Mouse (Mus musculus) liver (tissue): Measurements from ENCODE around the gene Slc27a2.

ENCODE experiments used
- DNase-seq: peaks from one replicate; pipeline ENCODE4 v3.0.0-alpha.2; 2020; ENCODE audit warnings: mixed read lengths

The Slc27a2 gene

GRCm38 (mm10) chr2:126555533-126555932 is 3.3 kb downstream of the Slc27a2 start:
- DNase-seq = no peak

DNA sequence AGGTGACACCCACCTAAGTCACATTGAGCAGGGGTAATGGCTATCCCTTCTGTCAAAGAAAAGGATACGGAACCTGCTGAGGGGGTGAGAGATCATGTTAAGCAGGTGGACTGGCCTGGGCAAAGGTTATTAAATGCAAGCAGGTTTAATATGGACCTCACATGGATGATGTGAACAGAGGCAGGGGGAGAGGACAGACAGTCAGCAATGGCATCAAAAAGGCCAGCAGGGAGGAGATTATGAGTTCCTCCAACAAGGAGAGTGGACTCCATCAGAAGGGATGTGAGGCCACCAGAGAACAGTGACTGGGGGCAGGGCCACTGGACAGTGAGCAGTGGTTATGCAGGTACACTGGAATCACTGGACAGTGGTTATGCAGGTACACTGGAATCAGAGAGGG is 7.9 kb downstream of the Slc27a2 start:
- no peak for DNase-seq

GRCm38 (mm10) chr2:126563411-126564105 is 11.4 kb downstream of the Slc27a2 start:
- DNase-seq = no peak

DNA sequence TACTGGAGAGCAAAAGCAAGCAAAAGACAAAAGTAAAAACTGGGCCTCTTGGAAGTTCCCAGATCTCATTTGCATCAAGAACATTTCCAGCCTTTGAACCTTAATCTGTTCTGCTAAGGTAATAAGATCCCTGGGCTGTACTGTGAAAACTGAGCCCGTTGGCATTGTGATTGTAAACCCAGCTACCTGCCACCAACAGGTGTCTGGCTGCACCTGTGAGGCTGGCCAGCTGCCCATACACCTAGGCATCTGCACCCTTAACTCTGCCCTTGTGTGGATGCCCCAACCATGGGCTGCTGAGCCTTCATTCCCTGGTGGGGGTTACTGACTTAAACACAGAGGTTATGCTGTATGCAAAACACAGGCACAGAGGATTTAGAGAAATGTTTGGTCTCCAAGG is 20.0 kb downstream of the Slc27a2 start:
- DNase-seq = no peak

DNA sequence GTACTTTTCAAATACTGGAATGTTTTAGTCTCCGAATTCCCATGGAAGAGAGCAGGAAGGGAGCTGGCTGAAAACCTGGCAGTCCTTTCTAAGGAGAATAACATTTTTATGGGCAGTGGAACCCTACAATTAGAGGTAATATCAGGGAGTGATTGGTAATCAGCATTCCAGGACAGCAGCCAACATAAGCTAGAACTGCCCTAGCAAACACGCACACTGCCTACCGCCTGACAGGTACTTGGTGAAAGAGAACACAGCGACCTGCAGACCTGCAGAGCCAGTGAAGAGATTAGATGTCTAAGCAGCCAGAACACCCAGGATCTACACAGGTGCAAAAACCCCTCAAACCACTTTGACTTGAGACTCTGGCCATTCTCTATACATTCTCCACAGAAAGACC is 20.5 kb downstream of the Slc27a2 start:
- no peak for DNase-seq

DNA sequence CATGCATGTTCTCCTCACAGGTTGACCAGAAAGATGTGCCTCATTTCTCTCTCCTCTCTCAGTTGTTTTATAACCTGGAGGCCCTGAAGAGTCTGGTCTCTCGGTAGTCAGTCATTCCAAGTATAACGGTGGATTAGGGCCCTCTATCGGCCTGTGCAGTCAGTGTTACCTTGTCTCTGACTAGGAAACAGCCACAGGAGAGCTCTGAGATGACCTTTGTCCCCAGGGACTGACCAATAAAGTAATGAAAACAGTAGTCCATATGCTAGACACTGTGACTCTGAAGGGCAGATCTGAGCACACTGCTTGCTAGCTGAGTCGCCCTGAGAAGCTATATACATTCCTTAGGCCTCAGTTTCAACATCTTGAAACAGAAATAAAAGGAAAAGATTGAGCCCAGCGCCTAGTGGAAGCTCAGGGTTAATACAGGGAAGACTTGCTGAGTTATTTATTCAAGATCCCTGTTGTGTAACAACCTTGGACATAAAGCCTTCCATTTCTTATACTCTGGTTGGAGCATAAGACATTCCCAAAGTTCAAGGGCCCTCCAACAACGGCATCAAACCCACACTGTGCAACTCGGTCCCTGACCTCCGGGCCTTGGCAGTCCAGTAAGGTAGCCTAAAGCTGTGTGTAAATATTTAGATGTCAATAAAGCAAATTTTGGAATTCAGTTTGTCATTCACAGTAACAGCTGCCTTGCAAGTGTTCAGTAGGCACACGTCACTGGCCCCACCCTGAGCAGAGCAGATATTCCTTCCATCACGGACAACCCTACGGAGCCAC is 23.4 kb downstream of the Slc27a2 start:
- DNase-seq = peak; percentile 12

DNA sequence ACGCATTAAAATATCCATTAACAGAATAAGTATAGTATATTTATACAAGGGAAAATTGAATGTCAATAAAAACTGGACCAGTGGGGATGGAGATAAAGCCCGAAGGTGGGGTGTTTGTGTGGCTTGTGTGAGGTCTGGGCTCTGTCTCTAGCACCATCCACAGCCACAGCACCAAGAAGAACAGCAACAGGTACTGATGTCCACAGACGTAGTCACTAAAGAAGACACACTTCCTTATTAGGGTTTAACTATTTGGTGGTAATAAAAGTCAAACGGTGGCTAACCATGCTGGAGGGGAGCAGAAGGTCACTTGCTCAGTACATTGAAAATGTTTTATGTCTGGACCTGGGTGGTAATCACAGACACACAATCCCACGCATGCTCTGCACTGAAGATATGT is 25.2 kb downstream of the Slc27a2 start:
- no peak for DNase-seq

DNA sequence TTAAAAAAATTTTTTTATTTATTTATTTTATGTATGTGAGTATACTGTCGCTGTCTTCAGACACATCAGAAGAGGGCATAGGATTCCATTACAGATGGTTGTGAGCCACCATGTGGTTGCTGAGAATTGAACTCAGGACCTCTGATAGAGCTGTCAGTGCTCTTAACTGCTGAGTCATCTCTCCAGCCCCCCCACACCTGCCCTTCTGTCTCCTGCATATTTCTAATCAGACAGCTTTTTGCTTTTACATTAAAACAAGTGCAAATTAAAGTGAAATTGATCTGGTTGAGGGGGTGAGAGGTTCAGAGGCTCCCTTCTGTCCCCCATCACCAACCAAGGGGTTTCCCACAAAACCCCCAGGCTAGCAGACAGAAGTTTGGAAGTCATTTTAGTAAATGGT is 27.1 kb downstream of the Slc27a2 start:
- DNase-seq = no peak

DNA sequence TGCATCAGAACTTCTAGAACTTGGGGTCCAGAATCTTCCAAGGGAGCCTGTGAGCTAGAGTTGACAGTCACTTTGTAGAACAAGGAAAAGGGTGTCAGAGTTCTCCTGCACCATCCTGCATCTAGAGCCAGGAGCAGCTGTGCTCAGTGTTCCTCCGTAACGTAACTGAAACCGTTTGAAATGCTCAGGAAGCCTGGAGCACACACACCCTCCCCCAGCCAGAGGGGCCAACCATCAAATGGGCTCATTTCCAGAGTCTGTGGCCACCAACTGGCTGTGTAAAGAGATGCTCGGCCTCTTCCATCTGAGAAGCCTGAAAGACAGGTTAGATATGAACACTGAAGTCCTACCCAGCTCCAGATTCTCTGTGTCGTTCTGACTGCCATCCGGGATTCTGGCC is 31.8 kb downstream of the Slc27a2 start:
- DNase-seq = no peak

- no peak for DNase-seq
Measured at GRCm38 (mm10) chr2:126584621-126585369, 32.6 kb downstream of the Slc27a2 start.

GRCm38 (mm10) chr2:126587468-126587867 is 35.3 kb downstream of the Slc27a2 start:
- no peak for DNase-seq

DNA sequence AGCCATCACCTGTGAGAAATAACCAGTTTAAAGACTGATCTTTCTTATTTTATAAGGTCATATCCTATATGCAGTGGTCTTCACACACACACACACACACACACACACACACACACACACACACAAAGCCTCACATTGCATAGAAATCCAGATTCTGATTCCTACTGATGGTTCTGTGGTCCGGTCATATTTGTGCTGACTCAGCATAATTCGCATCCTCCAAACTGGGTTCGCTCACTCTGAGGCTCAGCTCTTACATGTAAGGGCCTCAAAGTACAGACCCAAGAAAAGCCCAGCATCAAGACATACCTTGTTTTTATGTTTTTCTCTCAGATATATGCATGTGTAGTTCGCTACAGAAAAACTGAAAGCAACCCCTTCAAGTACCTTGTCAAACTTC is 39.1 kb downstream of the Slc27a2 start:
- DNase-seq = no peak

DNA sequence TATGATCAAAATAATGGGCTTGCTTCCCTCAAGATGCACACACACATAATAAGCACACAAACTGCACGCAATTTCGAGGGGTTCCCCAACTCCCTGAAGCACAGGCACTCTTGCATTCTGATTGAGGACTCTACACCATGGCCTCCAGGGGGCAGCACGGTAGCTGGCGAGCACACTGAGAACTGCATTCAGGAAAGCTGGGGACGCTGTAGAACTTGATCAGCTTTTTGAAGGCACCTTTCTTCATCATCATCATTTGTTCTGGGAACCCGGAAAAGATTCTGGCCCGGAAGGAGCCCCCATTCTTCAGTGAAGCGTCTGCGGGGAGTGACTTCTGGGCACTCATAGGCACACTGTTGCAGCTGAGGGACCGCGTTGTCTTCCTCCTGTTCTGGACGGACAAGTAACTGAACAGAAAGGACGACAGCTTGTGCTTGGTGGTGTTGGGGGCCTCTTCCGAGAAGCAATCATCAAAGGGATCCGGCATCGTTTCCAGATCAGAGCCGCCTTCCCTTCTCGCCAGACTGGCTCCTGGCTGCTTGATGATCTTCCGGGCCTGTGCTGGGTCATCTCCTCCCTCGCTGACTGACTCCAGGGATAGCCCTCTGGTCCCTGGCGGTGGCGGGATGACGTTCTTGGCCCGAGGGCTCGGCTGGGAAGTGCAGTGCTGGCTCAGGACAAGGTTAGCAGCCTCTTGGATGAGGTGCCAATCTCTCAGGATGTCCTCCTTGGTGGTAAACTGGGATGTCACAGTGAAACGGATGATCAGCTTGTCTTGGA is 41.8 kb downstream of the Slc27a2 start:
- DNase-seq = peak; percentile 77

- DNase-seq = no peak
Measured at GRCm38 (mm10) chr2:126596347-126597072, 44.3 kb downstream of the Slc27a2 start.

DNA sequence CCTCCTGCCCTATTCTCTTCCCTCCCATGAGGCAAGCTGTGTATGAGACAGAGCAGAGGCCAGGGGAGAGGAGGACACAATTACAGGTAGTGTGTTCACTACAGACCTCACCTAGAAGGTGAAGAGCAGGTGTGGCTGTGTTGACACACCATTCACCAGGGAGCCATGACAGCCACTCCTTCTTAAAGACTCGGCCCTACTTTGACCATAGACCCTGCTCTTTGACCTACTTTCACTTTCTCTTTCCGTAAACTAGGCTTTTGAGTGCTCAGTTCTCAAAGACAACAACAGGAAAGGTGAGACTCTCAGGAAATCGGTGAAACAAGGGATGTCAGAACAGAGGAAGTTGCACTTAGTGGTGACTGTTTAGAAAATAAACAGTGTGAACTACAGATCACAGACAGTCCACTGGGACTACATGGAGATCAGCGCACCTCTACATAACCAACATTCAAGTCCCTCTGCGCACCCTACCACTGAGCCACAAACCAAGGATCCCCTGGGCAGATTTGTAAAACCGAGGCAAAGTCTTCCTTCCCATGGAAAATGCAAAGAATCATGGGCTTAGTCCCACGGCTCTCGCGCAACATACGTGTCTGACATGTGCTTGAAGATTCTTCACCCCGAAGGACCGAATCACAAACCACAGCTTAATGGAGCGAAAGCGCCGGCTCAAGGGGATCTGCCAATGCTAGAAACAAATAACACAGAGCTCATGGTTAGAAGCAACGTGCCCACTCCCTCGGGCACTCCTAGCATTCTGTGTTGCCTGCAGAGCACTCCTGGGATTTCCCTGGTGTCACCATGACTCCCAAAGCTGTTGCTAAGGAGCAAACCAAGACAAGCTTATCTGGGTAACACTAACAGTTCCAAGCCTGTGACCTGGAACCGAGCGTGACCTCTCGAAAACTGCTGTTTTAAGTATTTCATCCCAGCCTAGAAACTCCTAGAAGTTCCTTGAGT is 45.4 kb downstream of the Slc27a2 start:
- no peak for DNase-seq

DNA sequence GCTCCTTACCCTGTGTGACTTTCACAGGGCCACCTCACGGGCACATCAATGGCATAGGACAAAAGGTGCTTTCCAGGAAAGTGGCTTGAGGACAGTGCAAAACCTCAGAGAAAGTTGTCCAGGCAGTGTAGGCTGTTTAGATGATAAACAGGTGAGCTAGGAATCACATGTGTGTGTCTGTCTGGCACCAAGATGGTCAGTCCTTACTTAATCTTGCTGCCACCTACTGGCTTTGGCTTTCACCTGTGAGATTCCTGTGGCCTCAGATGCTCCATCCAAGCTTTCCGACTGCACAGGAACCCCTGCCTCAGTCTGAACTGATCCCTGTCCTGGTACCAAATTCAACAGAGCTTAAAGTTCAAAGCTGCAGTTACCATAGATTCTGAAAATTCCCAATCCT is 46.2 kb downstream of the Slc27a2 start:
- DNase-seq = no peak

DNA sequence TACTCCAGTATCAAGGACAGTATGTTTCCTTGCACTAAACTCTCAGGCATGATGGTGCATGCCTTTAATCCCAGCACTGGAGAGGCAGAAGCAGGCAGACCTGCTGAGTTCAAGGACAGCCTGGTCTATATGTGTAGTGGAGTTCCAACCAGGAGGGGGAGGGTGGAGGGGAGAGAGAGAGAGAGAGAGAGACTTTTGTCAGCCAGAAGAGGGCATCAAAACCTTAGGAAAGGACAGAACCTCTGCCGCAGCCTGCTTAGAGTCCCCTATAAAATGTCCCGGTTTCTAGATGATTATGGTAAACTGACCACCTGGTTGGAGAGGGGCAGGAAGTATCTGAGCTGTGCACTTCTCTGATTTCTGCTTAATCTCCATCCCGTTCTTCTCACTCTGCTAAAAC is 46.8 kb downstream of the Slc27a2 start:
- peak; percentile 12 for DNase-seq

DNA sequence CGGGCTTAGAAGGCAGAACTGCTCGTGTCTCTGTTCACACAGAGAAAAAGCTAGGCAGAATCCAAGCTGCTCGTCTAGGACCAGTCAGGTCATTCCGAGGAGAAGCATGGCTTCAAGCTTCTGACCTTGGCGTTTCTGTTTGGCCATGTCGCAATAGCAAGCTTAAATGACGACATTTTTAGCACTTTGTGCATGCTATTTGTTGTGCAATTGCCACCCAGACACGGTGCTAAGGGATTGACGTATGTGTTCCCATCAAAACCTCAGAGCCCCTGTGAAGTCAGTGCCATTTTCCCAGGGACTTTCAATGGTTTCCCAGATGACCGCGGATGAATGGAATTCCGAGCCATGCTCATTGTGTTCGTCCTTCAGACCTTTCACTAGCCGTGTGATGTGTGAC is 48.3 kb downstream of the Slc27a2 start:
- DNase-seq = peak; percentile 12

- no peak for DNase-seq
Measured at GRCm38 (mm10) chr2:126601918-126602600, 49.9 kb downstream of the Slc27a2 start.

GRCm38 (mm10) chr2:126606061-126606687 is 54.0 kb downstream of the Slc27a2 start:
- no peak for DNase-seq
